Comparison of ENCODE assay signal across 11 mouse cellular contexts in the genomic region with DNA sequence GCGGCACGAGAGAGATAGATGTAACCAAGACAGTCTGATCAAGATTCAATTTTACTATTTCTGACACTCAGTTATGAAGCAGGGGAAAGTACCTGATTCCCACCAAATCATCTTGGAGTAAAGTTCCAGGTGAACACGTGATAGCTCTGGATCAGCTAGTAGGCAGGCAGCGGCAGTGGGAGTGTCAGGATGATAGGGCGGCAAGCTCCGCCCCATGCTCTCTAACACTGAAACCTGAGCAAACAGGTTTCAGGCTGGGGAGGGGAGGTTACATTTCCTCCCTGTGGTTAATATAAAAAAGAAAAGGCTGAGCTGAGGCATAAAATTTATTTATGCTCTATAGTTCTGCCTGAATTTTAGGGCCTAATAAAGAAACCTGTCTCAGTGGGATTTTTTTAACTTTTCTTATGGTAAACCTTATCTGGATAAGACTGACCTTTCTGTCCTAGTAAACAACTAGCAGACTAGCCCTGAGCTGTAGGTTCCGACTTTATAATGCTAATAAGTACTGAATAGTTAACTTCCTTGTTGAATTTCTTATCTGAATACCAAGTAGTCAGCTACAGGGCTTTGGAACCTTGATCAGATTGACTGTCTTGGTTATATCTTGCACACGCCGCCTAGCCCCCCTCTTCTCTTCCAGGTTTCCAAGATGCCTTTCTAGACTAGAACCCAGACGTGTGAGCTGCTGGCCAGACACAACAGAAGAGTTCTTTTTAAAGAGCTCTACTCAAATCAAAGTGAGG.
DNase-seq lines count a peak whose midpoint lies in the region; ATAC-seq and TF ChIP-seq lines count a peak whose summit lies in the region.
"Had no signal": no experiment of that assay in that cellular context is flagged by ENCODE, and none has a peak within 500 bp of the region (broad histone marks: within the 10 kb centered on the region; RNA-seq: fewer than 3 reads in every experiment).

No protein-coding gene starts in this region.

- H3K4me1 ChIP-seq in heart, embryonic 11.5 days (ENCODE audit: control insufficient read depth, insufficient read depth, low read length) = no peaks in the 10 kb centered on the region
- peaks cover 1% of the 10 kb centered on the region for H3K4me1 ChIP-seq in ES-Bruce4 (ENCODE audit: control insufficient read depth, insufficient read depth, low read length)
- no peaks in the 10 kb centered on the region; the same call in 1 of the 2 replicates for H3K4me1 ChIP-seq in intestine, postnatal 0 days (replicated peaks; ENCODE audit: control insufficient read depth, insufficient read depth, low read length)
- H3K4me1 ChIP-seq in liver, embryonic 12.5 days = peaks cover 13% of the 10 kb centered on the region
- H3K4me1 ChIP-seq in midbrain, embryonic 11.5 days (ENCODE audit: control insufficient read depth, insufficient read depth, low read length) = no peaks in the 10 kb centered on the region
- H3K4me1 ChIP-seq: forebrain, embryonic 13.5 days; midbrain, embryonic 15.5 days had no signal

- TF ChIP-seq EP300 in ES-Bruce4 (IDR thresholded peaks at IDR 0.05; ENCODE audit: insufficient read depth, low read depth, low read length) = peak; percentile 45; the same call in 1 of the 2 replicates

- no peaks in the 10 kb centered on the region for H3K27me3 ChIP-seq in heart, embryonic 11.5 days (ENCODE audit: control insufficient read depth, insufficient read depth, low read length)
- no peaks in the 10 kb centered on the region for H3K27me3 ChIP-seq in ES-Bruce4 (ENCODE audit: control insufficient read depth, insufficient read depth, low read length, poor library complexity, severe bottlenecking)
- H3K27me3 ChIP-seq in intestine, postnatal 0 days (replicated peaks; ENCODE audit: control insufficient read depth, insufficient read depth, low read length) = no peaks in the 10 kb centered on the region
- no peaks in the 10 kb centered on the region for H3K27me3 ChIP-seq in liver, embryonic 12.5 days (replicated peaks)
- H3K27me3 ChIP-seq in midbrain, embryonic 11.5 days (ENCODE audit: control insufficient read depth, insufficient read depth, low read length) = no peaks in the 10 kb centered on the region
- H3K27me3 ChIP-seq: forebrain, embryonic 13.5 days; midbrain, embryonic 15.5 days had no signal

- H3K36me3 ChIP-seq in heart, embryonic 11.5 days (ENCODE audit: control insufficient read depth, insufficient read depth, low read length) = no peaks in the 10 kb centered on the region
- H3K36me3 ChIP-seq in ES-Bruce4 (ENCODE audit: control insufficient read depth, insufficient read depth, low read length, poor library complexity, severe bottlenecking) = peaks cover 17% of the 10 kb centered on the region
- no peaks in the 10 kb centered on the region for H3K36me3 ChIP-seq in intestine, postnatal 0 days (ENCODE audit: control insufficient read depth, insufficient read depth)
- no peaks in the 10 kb centered on the region for H3K36me3 ChIP-seq in liver, embryonic 12.5 days
- H3K36me3 ChIP-seq in midbrain, embryonic 11.5 days (ENCODE audit: control insufficient read depth, insufficient read depth, low read length) = no peaks in the 10 kb centered on the region
- H3K36me3 ChIP-seq: midbrain, embryonic 15.5 days had no signal

- no peak for ATAC-seq in heart, embryonic 11.5 days (replicated peaks; ENCODE audit: insufficient number of reproducible peaks, low FRiP score, low TSS enrichment)
- ATAC-seq in intestine, postnatal 0 days = peak; percentile 83
- peak; percentile 79 for ATAC-seq in liver, embryonic 12.5 days
- ATAC-seq in midbrain, embryonic 11.5 days (ENCODE audit: low FRiP score) = no peak
- ATAC-seq: forebrain, embryonic 13.5 days; midbrain, embryonic 15.5 days had no signal

- intact Hi-C loops in left cerebral cortex, postnatal 25 days (cut with DNase I) = no loop called here

- WGBS in heart, embryonic 11.5 days (ENCODE audit: insufficient replicate concordance) = 42% methylated on average over 10 of the region's 10 CpGs
- 28% methylated on average over 10 of the region's 10 CpGs for WGBS in intestine, postnatal 0 days
- WGBS in liver, embryonic 12.5 days (ENCODE audit: insufficient replicate concordance) = 46% methylated on average over 10 of the region's 10 CpGs
- WGBS in midbrain, embryonic 11.5 days = 57% methylated on average over 10 of the region's 10 CpGs

- no peak for DNase-seq in heart, adult 9 months (ENCODE audit: low spot score in 2 of 2)
- DNase-seq in midbrain, embryonic 11.5 days (ENCODE audit: low spot score, missing footprints) = no peak
- no peak for DNase-seq in left cerebral cortex, postnatal 25 days (ENCODE audit: low spot score in 2 of 2)
- DNase-seq in adrenal gland, adult (ENCODE audit: inconsistent age in 2 of 2, low spot score in 1 of 2) = no peak
- DNase-seq: heart, adult 18-20 months had no signal

- no peak overlapping the region for H3K27ac ChIP-seq in heart, embryonic 11.5 days (ENCODE audit: low read depth, low read length)
- H3K27ac ChIP-seq in ES-Bruce4 (ENCODE audit: insufficient read depth, low read length) = peak overlapping the region; percentile 98
- H3K27ac ChIP-seq in intestine, postnatal 0 days (ENCODE audit: low read depth, low read length) = peak overlapping the region; percentile 55
- no peak overlapping the region for H3K27ac ChIP-seq in liver, embryonic 12.5 days
- no peak overlapping the region for H3K27ac ChIP-seq in midbrain, embryonic 11.5 days (ENCODE audit: low read depth, low read length)
- H3K27ac ChIP-seq: forebrain, embryonic 13.5 days; midbrain, embryonic 15.5 days had no signal

- no peak overlapping the region for H3K4me3 ChIP-seq in heart, embryonic 11.5 days (ENCODE audit: low read depth, low read length)
- H3K4me3 ChIP-seq in ES-Bruce4 (ENCODE audit: low read depth, low read length) = peak overlapping the region; percentile 83
- peak overlapping the region; percentile 26; the same call in 1 of the 2 replicates for H3K4me3 ChIP-seq in intestine, postnatal 0 days (ENCODE audit: low read depth, low read length)
- H3K4me3 ChIP-seq in liver, embryonic 12.5 days = no peak overlapping the region
- H3K4me3 ChIP-seq in midbrain, embryonic 11.5 days (ENCODE audit: low read depth, low read length) = no peak overlapping the region
- H3K4me3 ChIP-seq: forebrain, embryonic 13.5 days; midbrain, embryonic 15.5 days had no signal

- no peak for TF ChIP-seq CTCF in ES-Bruce4 (IDR thresholded peaks at IDR 0.05; ENCODE audit: low read depth, low read length)
- no peak for TF ChIP-seq CTCF in intestine, postnatal 0 days (IDR thresholded peaks at IDR 0.05; ENCODE audit: low read depth)

- no peaks in the 10 kb centered on the region for H3K9me3 ChIP-seq in heart, embryonic 11.5 days (replicated peaks; ENCODE audit: control insufficient read depth, low read length)
- H3K9me3 ChIP-seq in ES-Bruce4 (replicated peaks; ENCODE audit: control insufficient read depth, insufficient read depth, low read length, poor library complexity, severe bottlenecking) = peaks cover 59% of the 10 kb centered on the region
- H3K9me3 ChIP-seq in intestine, postnatal 0 days (ENCODE audit: control insufficient read depth) = no peaks in the 10 kb centered on the region
- no peaks in the 10 kb centered on the region for H3K9me3 ChIP-seq in liver, embryonic 12.5 days (replicated peaks)
- H3K9me3 ChIP-seq in midbrain, embryonic 11.5 days (ENCODE audit: control insufficient read depth, low read length) = no peaks in the 10 kb centered on the region
- H3K9me3 ChIP-seq: forebrain, embryonic 13.5 days; midbrain, embryonic 15.5 days had no signal

- peak overlapping the region; percentile 31; the same call in 1 of the 2 replicates for H3K4me2 ChIP-seq in heart, embryonic 11.5 days
- peak overlapping the region; percentile 62 for H3K4me2 ChIP-seq in intestine, postnatal 0 days (replicated peaks; ENCODE audit: low read depth)
- H3K4me2 ChIP-seq in liver, embryonic 12.5 days = peak overlapping the region; percentile 27
- H3K4me2 ChIP-seq in midbrain, embryonic 11.5 days = no peak overlapping the region
- H3K4me2 ChIP-seq: forebrain, embryonic 13.5 days; midbrain, embryonic 15.5 days had no signal

- no peak for TF ChIP-seq POLR2A in ES-Bruce4 (IDR thresholded peaks at IDR 0.05; ENCODE audit: insufficient read depth, low read length)

- H3K9ac ChIP-seq in heart, embryonic 11.5 days (ENCODE audit: low read depth, low read length) = no peak overlapping the region
- peak overlapping the region; percentile 71 for H3K9ac ChIP-seq in ES-Bruce4 (ENCODE audit: low read depth, poor library complexity, severe bottlenecking)
- no peak overlapping the region for H3K9ac ChIP-seq in intestine, postnatal 0 days (ENCODE audit: low read depth, low read length)
- H3K9ac ChIP-seq in liver, embryonic 12.5 days = no peak overlapping the region
- H3K9ac ChIP-seq in midbrain, embryonic 11.5 days (ENCODE audit: low read length) = no peak overlapping the region
- H3K9ac ChIP-seq: forebrain, embryonic 13.5 days; midbrain, embryonic 15.5 days had no signal

Comparison
In these comparisons a context has a peak if more than half of its experiments do, and no peak if none do; other contexts are left out.
1. ATAC-seq: peak in intestine, postnatal 0 days (single experiment) and liver, embryonic 12.5 days (single experiment); none in heart, embryonic 11.5 days (single experiment) and midbrain, embryonic 11.5 days (single experiment).
2. H3K27ac ChIP-seq: peak in ES-Bruce4 (single experiment) and intestine, postnatal 0 days (single experiment); none in heart, embryonic 11.5 days (single experiment), liver, embryonic 12.5 days (single experiment) and midbrain, embryonic 11.5 days (single experiment).
3. H3K4me3 ChIP-seq: peak in ES-Bruce4 (single experiment) and intestine, postnatal 0 days (single experiment); none in heart, embryonic 11.5 days (single experiment), liver, embryonic 12.5 days (single experiment) and midbrain, embryonic 11.5 days (single experiment).